Mouse (Mus musculus): ENCODE measurements at regions not wholly inside any gene's neighbourhood (a gene's known extent, or its start where the extent isn't known, plus 50 kb on each side); places are given as distances from the start of the nearest gene placed in this dataset.
A peak's percentile ranks its signal among the peaks of the same experiment; 100 is the strongest.

DNA sequence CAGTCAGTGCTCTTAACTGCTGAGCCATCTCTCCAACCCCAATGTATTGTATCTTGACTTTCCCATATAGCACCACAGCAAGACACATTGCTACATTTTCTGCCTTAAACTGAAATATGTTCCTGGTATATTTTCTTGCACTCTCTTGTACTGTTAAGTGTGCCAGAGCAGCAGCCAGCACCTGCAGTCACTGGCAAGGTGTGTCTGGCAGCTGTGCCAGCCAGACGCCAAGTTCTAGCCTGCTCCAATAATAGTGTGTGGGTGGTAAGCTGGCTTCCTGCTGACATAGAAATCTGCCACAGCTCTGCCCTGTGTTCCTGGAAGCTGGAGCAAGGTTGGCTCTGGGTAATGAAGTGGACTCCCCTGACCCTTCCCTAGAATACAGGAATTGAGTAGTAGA lies 185.9 kb upstream of the Ddhd1 start:
- no peaks in the 10 kb centered on the region for H3K79me3 ChIP-seq (ENCODE audit: low read depth)
- no peaks in the 10 kb centered on the region for H3K36me3 ChIP-seq (ENCODE audit: control insufficient read depth, insufficient read depth)
- H3K4me3 ChIP-seq (ENCODE audit: insufficient read depth, poor library complexity, severe bottlenecking) = no peak overlapping the region
- H3K27me3 ChIP-seq (ENCODE audit: control insufficient read depth, insufficient read depth, insufficient read length) = no peaks in the 10 kb centered on the region
- no peaks in the 10 kb centered on the region for H3K79me2 ChIP-seq (ENCODE audit: control insufficient read depth, insufficient read depth)
- no peak overlapping the region for H3ac ChIP-seq (ENCODE audit: control insufficient read depth, insufficient read length, low read depth)
- no peak for TF ChIP-seq USF1 (IDR thresholded peaks at IDR 0.05; ENCODE audit: low read depth)
- TF ChIP-seq MAX (IDR thresholded peaks at IDR 0.05) = no peak
- no peak for TF ChIP-seq CTCF (IDR thresholded peaks at IDR 0.05; ENCODE audit: control insufficient read depth, insufficient read depth, insufficient read length)
- TF ChIP-seq FOSL1 (IDR thresholded peaks at IDR 0.05; ENCODE audit: insufficient read depth, low read length, poor library complexity, severe bottlenecking) = no peak
- TF ChIP-seq CEBPB (IDR thresholded peaks at IDR 0.05; ENCODE audit: low read depth) = no peak
- no peak for TF ChIP-seq MYOG (IDR thresholded peaks at IDR 0.05; ENCODE audit: control insufficient read depth, extremely low read depth, insufficient read length)
- TF ChIP-seq MYOD1 (IDR thresholded peaks at IDR 0.05; ENCODE audit: control insufficient read depth, insufficient read length, low read depth) = no peak

GRCm38 (mm10) chr14:45850588-45850987 lies 192.6 kb upstream of the Ddhd1 start:
- H3K79me2 ChIP-seq (ENCODE audit: control insufficient read depth, insufficient read depth) = no peaks in the 10 kb centered on the region
- peak; percentile 13 for TF ChIP-seq USF1 (IDR thresholded peaks at IDR 0.05; ENCODE audit: low read depth)
- TF ChIP-seq MYOD1 (IDR thresholded peaks at IDR 0.05; ENCODE audit: control insufficient read depth, insufficient read length, low read depth) = no peak
- no peak for TF ChIP-seq CEBPB (IDR thresholded peaks at IDR 0.05; ENCODE audit: low read depth)
- TF ChIP-seq FOSL1 (IDR thresholded peaks at IDR 0.05; ENCODE audit: insufficient read depth, low read length, poor library complexity, severe bottlenecking) = no peak
- TF ChIP-seq CTCF (IDR thresholded peaks at IDR 0.05; ENCODE audit: control insufficient read depth, insufficient read depth, insufficient read length) = no peak
- no peak for TF ChIP-seq MYOG (IDR thresholded peaks at IDR 0.05; ENCODE audit: control insufficient read depth, extremely low read depth, insufficient read length)
- no peak for TF ChIP-seq MAX (IDR thresholded peaks at IDR 0.05)

GRCm38 (mm10) chr14:45878428-45878827 lies 220.5 kb upstream of the Ddhd1 start:
- TF ChIP-seq CEBPB (IDR thresholded peaks at IDR 0.05; ENCODE audit: low read depth) (no peak), MYOD1 (IDR thresholded peaks at IDR 0.05; ENCODE audit: control insufficient read depth, insufficient read length, low read depth) (no peak), CTCF (IDR thresholded peaks at IDR 0.05; ENCODE audit: control insufficient read depth, insufficient read depth, insufficient read length) (no peak), FOSL1 (IDR thresholded peaks at IDR 0.05; ENCODE audit: insufficient read depth, low read length, poor library complexity, severe bottlenecking) (no peak), MAX (IDR thresholded peaks at IDR 0.05) (no peak), USF1 (IDR thresholded peaks at IDR 0.05; ENCODE audit: low read depth) (no peak), MYOG (IDR thresholded peaks at IDR 0.05; ENCODE audit: control insufficient read depth, extremely low read depth, insufficient read length) (no peak)
- H3K79me2 ChIP-seq (ENCODE audit: control insufficient read depth, insufficient read depth) = no peaks in the 10 kb centered on the region
- H3K79me3 ChIP-seq (ENCODE audit: low read depth) = no peaks in the 10 kb centered on the region
- no peak overlapping the region for H3ac ChIP-seq (ENCODE audit: control insufficient read depth, insufficient read length, low read depth)
- H3K36me3 ChIP-seq (ENCODE audit: control insufficient read depth, insufficient read depth) = no peaks in the 10 kb centered on the region
- H3K27me3 ChIP-seq (ENCODE audit: control insufficient read depth, insufficient read depth, insufficient read length) = no peaks in the 10 kb centered on the region
- H3K4me3 ChIP-seq (ENCODE audit: insufficient read depth, poor library complexity, severe bottlenecking) = no peak overlapping the region

More at GRCm38 (mm10) chr14:45850588-45850987, 192.6 kb upstream of the Ddhd1 start:
- no peaks in the 10 kb centered on the region for H3K27me3 ChIP-seq (ENCODE audit: control insufficient read depth, insufficient read depth, insufficient read length)
- H3K79me3 ChIP-seq (ENCODE audit: low read depth) = no peaks in the 10 kb centered on the region
- H3ac ChIP-seq (ENCODE audit: control insufficient read depth, insufficient read length, low read depth) = no peak overlapping the region
- H3K36me3 ChIP-seq (ENCODE audit: control insufficient read depth, insufficient read depth) = no peaks in the 10 kb centered on the region
- H3K4me3 ChIP-seq (ENCODE audit: insufficient read depth, poor library complexity, severe bottlenecking) = no peak overlapping the region

GRCm38 (mm10) chr14:45920783-45921182 lies 262.8 kb upstream of the Ddhd1 start:
- no peaks in the 10 kb centered on the region for H3K79me2 ChIP-seq (ENCODE audit: control insufficient read depth, insufficient read depth)
- H3K36me3 ChIP-seq (ENCODE audit: control insufficient read depth, insufficient read depth) = no peaks in the 10 kb centered on the region
- no peak overlapping the region for H3ac ChIP-seq (ENCODE audit: control insufficient read depth, insufficient read length, low read depth)
- H3K79me3 ChIP-seq (ENCODE audit: low read depth) = no peaks in the 10 kb centered on the region
- peaks cover 6% of the 10 kb centered on the region for H3K27me3 ChIP-seq (ENCODE audit: control insufficient read depth, insufficient read depth, insufficient read length)
- TF ChIP-seq MAX (IDR thresholded peaks at IDR 0.05) = no peak
- TF ChIP-seq MYOD1 (IDR thresholded peaks at IDR 0.05; ENCODE audit: control insufficient read depth, insufficient read length, low read depth) = no peak
- no peak for TF ChIP-seq CEBPB (IDR thresholded peaks at IDR 0.05; ENCODE audit: low read depth)
- TF ChIP-seq MYOG (IDR thresholded peaks at IDR 0.05; ENCODE audit: control insufficient read depth, extremely low read depth, insufficient read length) = no peak
- TF ChIP-seq FOSL1 (IDR thresholded peaks at IDR 0.05; ENCODE audit: insufficient read depth, low read length, poor library complexity, severe bottlenecking) = no peak
- TF ChIP-seq USF1 (IDR thresholded peaks at IDR 0.05; ENCODE audit: low read depth) = no peak
- TF ChIP-seq CTCF (IDR thresholded peaks at IDR 0.05; ENCODE audit: control insufficient read depth, insufficient read depth, insufficient read length) = no peak
- no peak overlapping the region for H3K4me3 ChIP-seq (ENCODE audit: insufficient read depth, poor library complexity, severe bottlenecking)

DNA sequence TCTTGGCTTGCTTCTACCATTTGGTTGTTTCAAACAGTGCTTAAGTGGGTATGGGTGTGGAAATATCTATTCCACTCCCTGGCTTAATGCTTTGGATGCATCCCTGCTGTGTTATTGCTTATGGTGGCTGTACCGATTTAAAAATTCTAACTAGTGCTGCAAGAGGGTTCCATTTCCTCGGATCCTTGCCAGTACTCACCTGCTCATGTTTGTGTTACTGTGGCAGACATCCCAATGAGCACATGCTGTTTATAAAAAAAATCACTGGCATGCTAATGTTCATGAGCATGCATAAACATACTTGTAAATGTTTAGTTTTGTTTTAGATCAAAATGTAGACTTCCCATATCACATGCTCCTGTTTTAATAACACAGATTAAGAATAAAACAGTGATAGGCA lies 285.6 kb upstream of the Ddhd1 start:
- no peaks in the 10 kb centered on the region for H3K27me3 ChIP-seq (ENCODE audit: control insufficient read depth, insufficient read depth, insufficient read length)
- H3ac ChIP-seq (ENCODE audit: control insufficient read depth, insufficient read length, low read depth) = no peak overlapping the region
- no peaks in the 10 kb centered on the region for H3K79me3 ChIP-seq (ENCODE audit: low read depth)
- no peak for TF ChIP-seq USF1 (IDR thresholded peaks at IDR 0.05; ENCODE audit: low read depth)
- TF ChIP-seq FOSL1 (IDR thresholded peaks at IDR 0.05; ENCODE audit: insufficient read depth, low read length, poor library complexity, severe bottlenecking) = no peak
- TF ChIP-seq CEBPB (IDR thresholded peaks at IDR 0.05; ENCODE audit: low read depth) = no peak
- TF ChIP-seq MAX (IDR thresholded peaks at IDR 0.05) = no peak
- no peak for TF ChIP-seq CTCF (IDR thresholded peaks at IDR 0.05; ENCODE audit: control insufficient read depth, insufficient read depth, insufficient read length)
- TF ChIP-seq MYOG (IDR thresholded peaks at IDR 0.05; ENCODE audit: control insufficient read depth, extremely low read depth, insufficient read length) = no peak
- no peak for TF ChIP-seq MYOD1 (IDR thresholded peaks at IDR 0.05; ENCODE audit: control insufficient read depth, insufficient read length, low read depth)
- H3K4me3 ChIP-seq (ENCODE audit: insufficient read depth, poor library complexity, severe bottlenecking) = no peak overlapping the region
- no peaks in the 10 kb centered on the region for H3K79me2 ChIP-seq (ENCODE audit: control insufficient read depth, insufficient read depth)
- H3K36me3 ChIP-seq (ENCODE audit: control insufficient read depth, insufficient read depth) = no peaks in the 10 kb centered on the region

DNA sequence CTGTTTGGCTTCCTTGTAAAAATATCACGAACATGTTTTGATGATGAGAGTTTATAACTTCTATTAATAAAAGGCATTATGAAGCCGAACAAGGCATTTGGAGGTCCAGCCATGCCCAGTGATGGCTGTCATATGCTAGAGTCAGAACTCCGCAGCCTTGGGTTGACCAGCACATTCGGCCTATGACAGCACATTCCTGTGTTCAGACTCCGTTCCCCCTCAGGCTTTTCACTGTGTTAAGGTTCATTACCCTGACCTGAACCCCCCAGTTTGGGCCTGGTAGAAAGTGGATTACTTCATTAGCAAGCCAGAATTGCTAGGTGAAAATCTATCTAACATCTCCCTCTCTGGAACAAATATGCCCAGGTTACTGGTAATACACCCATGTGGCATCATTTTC lies 286.2 kb upstream of the Ddhd1 start:
- no peaks in the 10 kb centered on the region for H3K27me3 ChIP-seq (ENCODE audit: control insufficient read depth, insufficient read depth, insufficient read length)
- H3K4me3 ChIP-seq (ENCODE audit: insufficient read depth, poor library complexity, severe bottlenecking) = no peak overlapping the region
- TF ChIP-seq MAX (IDR thresholded peaks at IDR 0.05) = no peak
- H3K79me3 ChIP-seq (ENCODE audit: low read depth) = no peaks in the 10 kb centered on the region
- H3K36me3 ChIP-seq (ENCODE audit: control insufficient read depth, insufficient read depth) = no peaks in the 10 kb centered on the region
- no peaks in the 10 kb centered on the region for H3K79me2 ChIP-seq (ENCODE audit: control insufficient read depth, insufficient read depth)
- no peak overlapping the region for H3ac ChIP-seq (ENCODE audit: control insufficient read depth, insufficient read length, low read depth)
